Comparison of ENCODE assay signal across 9 mouse cellular contexts in the genomic region with DNA sequence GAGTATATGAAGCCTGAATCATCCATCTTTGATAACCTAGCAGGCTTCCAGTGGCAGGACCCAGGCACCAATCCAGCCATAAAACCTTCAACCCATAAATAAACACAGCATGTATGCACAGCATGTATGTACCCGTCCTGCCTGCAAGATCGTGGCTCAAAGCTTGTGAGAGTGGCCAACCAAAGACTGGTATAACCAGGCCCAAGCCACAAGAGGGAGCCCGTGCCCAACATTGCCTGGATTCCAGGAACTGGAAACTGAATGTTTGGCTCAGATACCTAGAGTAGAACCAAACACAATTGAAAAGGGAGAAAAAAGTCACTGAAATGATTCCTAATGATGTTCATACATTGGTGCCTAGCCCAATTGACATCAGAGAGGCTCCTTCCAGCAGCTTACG. TPM values are rescaled to one million over a fixed set of nuclear protein-coding genes. Genes with fewer than 3 reads are reported as not detected.
DNase-seq lines count a peak whose midpoint lies in the region; ATAC-seq lines count a peak whose summit lies in the region.
"Had no signal": no experiment of that assay in that cellular context is flagged by ENCODE, and none has a peak within 500 bp of the region (broad histone marks: within the 10 kb centered on the region; RNA-seq: fewer than 3 reads in every experiment).

No protein-coding gene starts in this region.

- ATAC-seq in midbrain, embryonic 11.5 days (ENCODE audit: low FRiP score): peak; percentile 68

- H3K27me3 ChIP-seq in midbrain, embryonic 11.5 days (ENCODE audit: control insufficient read depth, insufficient read depth, low read length): no peaks in the 10 kb centered on the region
- H3K27me3 ChIP-seq: liver, embryonic 15.5 days had no signal

- no peaks in the 10 kb centered on the region for H3K9me3 ChIP-seq in midbrain, embryonic 11.5 days (ENCODE audit: control insufficient read depth, low read length)
- H3K9me3 ChIP-seq: liver, embryonic 15.5 days had no signal

- WGBS in midbrain, embryonic 11.5 days: 33% methylated on average over 4 of the region's 4 CpGs

- H3K4me2 ChIP-seq in midbrain, embryonic 11.5 days: no peak overlapping the region
- H3K4me2 ChIP-seq: liver, embryonic 15.5 days had no signal

- H3K27ac ChIP-seq in midbrain, embryonic 11.5 days (ENCODE audit: low read depth, low read length): no peak overlapping the region
- H3K27ac ChIP-seq: liver, embryonic 15.5 days had no signal

- peak; percentile 61 for DNase-seq in R1 (ENCODE audit: low read depth, low spot score)
- DNase-seq in cerebellum, adult 9-10 months: peak; percentile 62
- DNase-seq in frontal cortex, postnatal 25 days (ENCODE audit: low spot score in 2 of 2): peak; percentile 34 to 65
- DNase-seq in hindlimb bud, embryonic 11.5 days (ENCODE audit: extremely low spot score, low read depth, low spot score): peak; percentile 24
- DNase-seq in left cerebral cortex, adult 11 months (ENCODE audit: low spot score): peak; percentile 49
- DNase-seq in midbrain, embryonic 11.5 days (ENCODE audit: low spot score, missing footprints): peak; percentile 94
- DNase-seq in right cerebral cortex, postnatal 36 days (ENCODE audit: low spot score in 2 of 2): peak; percentile 36 to 44
- DNase-seq in urinary bladder, postnatal 36 days (ENCODE audit: low spot score in 2 of 2): peak; percentile 67 to 76

- H3K4me3 ChIP-seq in midbrain, embryonic 11.5 days (ENCODE audit: low read depth, low read length): no peak overlapping the region
- H3K4me3 ChIP-seq: liver, embryonic 15.5 days had no signal

- H3K36me3 ChIP-seq in midbrain, embryonic 11.5 days (ENCODE audit: control insufficient read depth, insufficient read depth, low read length): no peaks in the 10 kb centered on the region
- H3K36me3 ChIP-seq: liver, embryonic 15.5 days had no signal

- no peaks in the 10 kb centered on the region for H3K4me1 ChIP-seq in midbrain, embryonic 11.5 days (ENCODE audit: control insufficient read depth, insufficient read depth, low read length)
- H3K4me1 ChIP-seq: liver, embryonic 15.5 days had no signal

- H3K9ac ChIP-seq in midbrain, embryonic 11.5 days (ENCODE audit: low read length): no peak overlapping the region
- H3K9ac ChIP-seq: liver, embryonic 15.5 days had no signal

RNA-seq across cellular contexts. Expression of a gene that starts 27.9 kb away (rescaled TPM):
- 62.7 and 63.7 TPM in 2 replicates for polyA plus RNA-seq in midbrain, embryonic 11.5 days (2014; fragmentation: Nextera tagmentation; extraction: Ambion mirVana)

Comparison
In these comparisons a context has a peak if more than half of its experiments do, and no peak if none do; other contexts are left out.
1. DNase-seq: peak in every context shown above with its lines; median percentile 94 in midbrain, embryonic 11.5 days; 72 in urinary bladder, postnatal 36 days; 62 in cerebellum, adult 9-10 months; 61 in R1; 50 in frontal cortex, postnatal 25 days; 49 in left cerebral cortex, adult 11 months; 40 in right cerebral cortex, postnatal 36 days; 24 in hindlimb bud, embryonic 11.5 days.